ENCODE assay signal across 9 mouse cellular contexts in the genomic region with DNA sequence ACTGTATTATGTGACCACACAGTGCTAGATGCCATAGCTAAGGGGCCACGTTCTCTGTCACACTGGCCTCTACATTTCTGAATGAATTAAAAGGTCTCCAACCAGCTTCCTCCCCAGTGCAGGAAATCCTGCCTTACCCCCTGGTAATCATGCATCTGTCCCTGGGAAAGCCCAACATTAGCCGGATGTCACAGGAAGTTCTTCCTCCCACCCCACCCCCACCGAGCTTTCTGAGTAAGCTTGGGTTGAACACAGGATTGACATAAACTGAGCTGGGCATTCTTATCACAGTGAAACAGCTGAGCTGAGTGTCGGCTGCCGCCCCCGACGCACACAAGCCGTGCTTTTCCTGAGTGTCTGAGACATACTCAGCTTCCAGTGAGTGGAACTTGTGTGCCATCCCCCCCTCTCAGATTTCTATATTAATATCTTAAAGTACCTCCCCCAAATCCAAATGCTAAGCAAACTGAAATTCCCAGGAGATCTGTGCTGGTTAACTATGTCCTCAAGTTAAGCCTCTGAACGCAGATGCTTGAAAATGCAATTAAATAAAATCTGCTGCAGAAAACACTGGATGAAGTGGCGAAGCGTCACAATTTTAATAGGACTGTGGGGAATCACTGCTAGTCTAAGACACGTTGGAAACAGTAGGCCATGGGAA. TPM values are rescaled to one million over a fixed set of nuclear protein-coding genes. Genes with fewer than 3 reads are reported as not detected.
DNase-seq lines count a peak whose midpoint lies in the region; ATAC-seq and TF ChIP-seq lines count a peak whose summit lies in the region.
"Had no signal": no experiment of that assay in that cellular context is flagged by ENCODE, and none has a peak within 500 bp of the region (broad histone marks: within the 10 kb centered on the region; RNA-seq: fewer than 3 reads in every experiment).

No protein-coding gene starts in this region.

- no peak for TF ChIP-seq POLR2A in myocyte (IDR thresholded peaks at IDR 0.05; ENCODE audit: insufficient read length, low read depth)

- no peak for ATAC-seq in hindbrain, embryonic 11.5 days (ENCODE audit: low FRiP score)
- peak; percentile 70 for ATAC-seq in liver, embryonic 11.5 days (replicated peaks; ENCODE audit: low FRiP score)

- peak overlapping the region; percentile 55; the same call in 1 of the 2 replicates for H3K27ac ChIP-seq in layer of hippocampus, adult 2 months
- no peak overlapping the region; the same call in 1 of the 2 replicates for H3K27ac ChIP-seq in embryonic facial prominence, embryonic 10.5 days (replicated peaks)
- H3K27ac ChIP-seq in hindbrain, embryonic 11.5 days (ENCODE audit: low read depth, low read length), result no peak overlapping the region
- H3K27ac ChIP-seq in liver, embryonic 11.5 days (ENCODE audit: low read depth, low read length), result peak overlapping the region; percentile 48

- H3K27me3 ChIP-seq in embryonic facial prominence, embryonic 10.5 days (replicated peaks; ENCODE audit: low read depth, poor library complexity, severe bottlenecking), result no peaks in the 10 kb centered on the region
- H3K27me3 ChIP-seq in hindbrain, embryonic 11.5 days (ENCODE audit: control insufficient read depth, insufficient read depth, low read length), result no peaks in the 10 kb centered on the region
- H3K27me3 ChIP-seq in liver, embryonic 11.5 days (replicated peaks; ENCODE audit: control insufficient read depth, insufficient read depth, low read length), result no peaks in the 10 kb centered on the region
- no peaks in the 10 kb centered on the region for H3K27me3 ChIP-seq in myocyte (ENCODE audit: control insufficient read depth, insufficient read depth, insufficient read length)

- H3K4me3 ChIP-seq in layer of hippocampus, adult 2 months, result no peak overlapping the region; the same call in 1 of the 2 replicates
- no peak overlapping the region for H3K4me3 ChIP-seq in embryonic facial prominence, embryonic 10.5 days
- no peak overlapping the region for H3K4me3 ChIP-seq in hindbrain, embryonic 11.5 days (ENCODE audit: low read depth, low read length)
- no peak overlapping the region for H3K4me3 ChIP-seq in liver, embryonic 11.5 days (ENCODE audit: low read depth, low read length)
- H3K4me3 ChIP-seq in myocyte, result no peak overlapping the region

- no peaks in the 10 kb centered on the region for H3K79me2 ChIP-seq in myocyte (ENCODE audit: control insufficient read depth, insufficient read depth)

- 62% methylated on average over 12 of the region's 12 CpGs for WGBS in embryonic facial prominence, embryonic 10.5 days
- 69% methylated on average over 12 of the region's 12 CpGs for WGBS in hindbrain, embryonic 11.5 days
- 26% methylated on average over 12 of the region's 12 CpGs for WGBS in liver, embryonic 11.5 days

- no peaks in the 10 kb centered on the region for H3K36me3 ChIP-seq in embryonic facial prominence, embryonic 10.5 days (replicated peaks)
- no peaks in the 10 kb centered on the region for H3K36me3 ChIP-seq in hindbrain, embryonic 11.5 days (ENCODE audit: control insufficient read depth, insufficient read depth, low read length)
- no peaks in the 10 kb centered on the region for H3K36me3 ChIP-seq in liver, embryonic 11.5 days (ENCODE audit: control insufficient read depth, insufficient read depth, low read length)
- H3K36me3 ChIP-seq in myocyte (ENCODE audit: control insufficient read depth, insufficient read depth), result no peaks in the 10 kb centered on the region

- H3K9ac ChIP-seq in hindbrain, embryonic 11.5 days (ENCODE audit: low read depth, low read length), result no peak overlapping the region
- H3K9ac ChIP-seq in liver, embryonic 11.5 days (ENCODE audit: low read depth, low read length), result no peak overlapping the region

- peaks cover 31% of the 10 kb centered on the region for H3K4me1 ChIP-seq in embryonic facial prominence, embryonic 10.5 days
- no peaks in the 10 kb centered on the region; the same call in 1 of the 2 replicates for H3K4me1 ChIP-seq in hindbrain, embryonic 11.5 days (replicated peaks; ENCODE audit: control insufficient read depth, insufficient read depth, low read length)
- H3K4me1 ChIP-seq in liver, embryonic 11.5 days (replicated peaks; ENCODE audit: control insufficient read depth, insufficient read depth, low read length), result peaks cover 25% of the 10 kb centered on the region

- no peak for TF ChIP-seq CTCF in layer of hippocampus, adult 2 months (conservative IDR thresholded peaks at IDR 0.05)

- H3K4me2 ChIP-seq in hindbrain, embryonic 11.5 days (replicated peaks; ENCODE audit: low read depth, low read length), result no peak overlapping the region
- H3K4me2 ChIP-seq in liver, embryonic 11.5 days, result peak overlapping the region; percentile 49
- peak overlapping the region; percentile 36 for H3K4me2 ChIP-seq in myocyte (ENCODE audit: low read depth)

- H3ac ChIP-seq in myocyte (ENCODE audit: control insufficient read depth, insufficient read length), result no peak overlapping the region

- peak; percentile 9 to 15 for DNase-seq in layer of hippocampus, adult 2 months (ENCODE audit: low spot score in 2 of 2)
- no peak for DNase-seq in layer of hippocampus, postnatal 10 days (ENCODE audit: low spot score in 2 of 2)
- peak; percentile 31 for DNase-seq in embryonic facial prominence, embryonic 10.5 days (ENCODE audit: low spot score)
- peak; percentile 10 for DNase-seq in hindbrain, embryonic 11.5 days (ENCODE audit: low spot score)
- DNase-seq in liver, embryonic 11.5 days (ENCODE audit: low spot score), result peak; percentile 45
- DNase-seq in right cerebral cortex, postnatal 14 days, result no peak
- no peak for DNase-seq in cerebellum, adult 11-12 months

- H3K9me3 ChIP-seq in embryonic facial prominence, embryonic 10.5 days, result no peaks in the 10 kb centered on the region
- H3K9me3 ChIP-seq in hindbrain, embryonic 11.5 days (ENCODE audit: control insufficient read depth, low read length), result no peaks in the 10 kb centered on the region
- H3K9me3 ChIP-seq in liver, embryonic 11.5 days (ENCODE audit: control insufficient read depth, low read length), result no peaks in the 10 kb centered on the region

TF ChIP-seq in myocyte, 11 proteins besides CTCF, POLR2A, EP300 and RAD21:
- TF ChIP-seq MYOD1 (IDR thresholded peaks at IDR 0.05; ENCODE audit: control insufficient read depth in 1 of 3, insufficient read length in 2 of 3, low read depth in 2 of 3) (peak in 1 of 3 experiments; percentile 69), MYOG (IDR thresholded peaks at IDR 0.05; ENCODE audit: control insufficient read depth in 1 of 3, insufficient read depth in 1 of 3, insufficient read length in 2 of 3, low read depth in 2 of 3) (peak in 1 of 3 experiments; percentile 34), E2F4 (IDR thresholded peaks at IDR 0.05; ENCODE audit: insufficient read depth) (no peak)

RNA-seq across cellular contexts. Expression of gene Srgap1, which starts 38.3 kb away (rescaled TPM):
- total RNA-seq in layer of hippocampus, adult 2 months (2021), result 10 to 100 TPM; 12.3 to 13.4 TPM
- 10 to 100 TPM; 33.5 to 36.2 TPM for total RNA-seq in layer of hippocampus, postnatal 10 days (2021)
- polyA plus RNA-seq in embryonic facial prominence, embryonic 10.5 days (2016; fragmentation: Nextera tagmentation; extraction: Ambion mirVana), result 7.4 and 9.4 TPM in 2 replicates
- 15.8 and 26.5 TPM in 2 replicates for polyA plus RNA-seq in hindbrain, embryonic 11.5 days (2014; fragmentation: Nextera tagmentation; extraction: Ambion mirVana)
- 2.8 and 3.8 TPM in 2 replicates for polyA plus RNA-seq in liver, embryonic 11.5 days (2014; fragmentation: Nextera tagmentation; extraction: Ambion mirVana)
- 1.2 TPM for polyA plus RNA-seq in myocyte (2012; fragmentation: generic; extraction: Trizol)
- total RNA-seq: MEL had no signal

Comparison
In these comparisons a context has a peak if more than half of its experiments do, and no peak if none do; other contexts are left out.
1. DNase-seq: peak in layer of hippocampus, adult 2 months (2 of 2), embryonic facial prominence, embryonic 10.5 days (single experiment), hindbrain, embryonic 11.5 days (single experiment) and liver, embryonic 11.5 days (single experiment); none in layer of hippocampus, postnatal 10 days (0 of 2), right cerebral cortex, postnatal 14 days (single experiment) and cerebellum, adult 11-12 months (single experiment).
2. H3K27ac ChIP-seq: peak in layer of hippocampus, adult 2 months (single experiment) and liver, embryonic 11.5 days (single experiment); none in embryonic facial prominence, embryonic 10.5 days (single experiment) and hindbrain, embryonic 11.5 days (single experiment).